Mouse (Mus musculus) bone marrow, adult 2 months (tissue): ENCODE measurements around the gene Gm11042.

ENCODE experiments used
- CTCF ChIP-seq: fragments of 200-500 bp; IDR thresholded peaks from 2 replicates; pipeline ENCODE4 v1.5.1; 2011; ENCODE audit warnings: low read length, control low read depth; ENCODE audit not compliant: control insufficient read depth, insufficient read depth
- POLR2A ChIP-seq: fragments of 200-500 bp; IDR thresholded peaks from 2 replicates; pipeline ENCODE4 v1.6.1; 2011; ENCODE audit warnings: low read depth, mild to moderate bottlenecking, control low read depth, low read length, borderline replicate concordance; ENCODE audit not compliant: control insufficient read depth

GRCm38 (mm10) chr12:74333016-74333415 lies 16.8 kb upstream of the Gm11042 start:
- TF ChIP-seq CTCF (peak; percentile 56), POLR2A (no peak)
